ENCODE assay signal across 8 mouse cellular contexts in genomic region chr2:104134150-104135056, GRCm38 (mm10). TPM values are rescaled to one million over a fixed set of nuclear protein-coding genes. Genes with fewer than 3 reads are reported as not detected.
A peak's percentile ranks its signal among the peaks of the same experiment; 100 is the strongest.
DNase-seq lines count a peak whose midpoint lies in the region; ATAC-seq and TF ChIP-seq lines count a peak whose summit lies in the region.

No protein-coding gene starts in this region.

- 49% methylated on average over 8 of the region's 8 CpGs for WGBS in limb, embryonic 10.5 days
- 48% methylated on average over 8 of the region's 8 CpGs for WGBS in midbrain, postnatal 0 days
- 46% methylated on average over 8 of the region's 8 CpGs for WGBS in stomach, embryonic 14.5 days

- H3K4me3 ChIP-seq in limb, embryonic 10.5 days: no peak overlapping the region
- no peak overlapping the region for H3K4me3 ChIP-seq in midbrain, postnatal 0 days (ENCODE audit: low read depth, low read length)
- H3K4me3 ChIP-seq in stomach, embryonic 14.5 days (ENCODE audit: low read depth, low read length): no peak overlapping the region

- H3K9me3 ChIP-seq in limb, embryonic 10.5 days (replicated peaks): no peaks in the 10 kb centered on the region
- H3K9me3 ChIP-seq in midbrain, postnatal 0 days (ENCODE audit: low read length): no peaks in the 10 kb centered on the region
- H3K9me3 ChIP-seq in stomach, embryonic 14.5 days (ENCODE audit: control insufficient read depth, low read depth, low read length): no peaks in the 10 kb centered on the region

- no peaks in the 10 kb centered on the region for H3K36me3 ChIP-seq in limb, embryonic 10.5 days
- H3K36me3 ChIP-seq in midbrain, postnatal 0 days (ENCODE audit: insufficient read depth, low read length): no peaks in the 10 kb centered on the region
- no peaks in the 10 kb centered on the region for H3K36me3 ChIP-seq in stomach, embryonic 14.5 days (ENCODE audit: control insufficient read depth, insufficient read depth, low read length)

- H3K4me2 ChIP-seq in midbrain, postnatal 0 days (ENCODE audit: low read depth, low read length, poor library complexity, severe bottlenecking): no peak overlapping the region
- no peak overlapping the region for H3K4me2 ChIP-seq in stomach, embryonic 14.5 days (replicated peaks; ENCODE audit: low read depth, low read length)

- H3K27me3 ChIP-seq in limb, embryonic 10.5 days (ENCODE audit: low read depth, poor library complexity, severe bottlenecking): no peaks in the 10 kb centered on the region
- no peaks in the 10 kb centered on the region for H3K27me3 ChIP-seq in midbrain, postnatal 0 days (ENCODE audit: insufficient read depth, low read length)
- H3K27me3 ChIP-seq in stomach, embryonic 14.5 days (ENCODE audit: control insufficient read depth, insufficient read depth, low read length): no peaks in the 10 kb centered on the region

- peaks cover 8% of the 10 kb centered on the region for H3K4me1 ChIP-seq in limb, embryonic 10.5 days
- no peaks in the 10 kb centered on the region for H3K4me1 ChIP-seq in midbrain, postnatal 0 days (ENCODE audit: insufficient read depth, low read length)
- 0 out of 2 replicates have a peak, but pooled peaks cover 3% of the 10 kb centered on the region for H3K4me1 ChIP-seq in stomach, embryonic 14.5 days (ENCODE audit: control insufficient read depth, insufficient read depth, low read length)

- peak; percentile 30 to 44 for DNase-seq in urinary bladder, adult 18-20 months (ENCODE audit: low spot score in 2 of 2)
- no peak for DNase-seq in urinary bladder, postnatal 10 days (ENCODE audit: low spot score)
- DNase-seq in cerebellum, postnatal 14 days: peak; percentile 81 to 89
- DNase-seq in gastrocnemius, adult 18-20 months (ENCODE audit: low spot score): peak; percentile 78
- DNase-seq in kidney, adult 8-10 months: peak; percentile 72 to 73
- DNase-seq in limb, embryonic 10.5 days (ENCODE audit: low spot score): peak; percentile 68
- peak; percentile 91 for DNase-seq in midbrain, postnatal 0 days (ENCODE audit: low spot score)

- peak; percentile 99 for TF ChIP-seq CTCF in midbrain, postnatal 0 days (IDR thresholded peaks at IDR 0.05)

- ATAC-seq in midbrain, postnatal 0 days (ENCODE audit: low FRiP score): peak; percentile 75
- peak; percentile 39; the same call in 1 of the 2 replicates for ATAC-seq in stomach, embryonic 14.5 days (ENCODE audit: insufficient number of reproducible peaks, insufficient read depth, low FRiP score, low read depth)

- no peak overlapping the region for H3K27ac ChIP-seq in limb, embryonic 10.5 days
- no peak overlapping the region for H3K27ac ChIP-seq in midbrain, postnatal 0 days (ENCODE audit: low read depth, low read length)
- no peak overlapping the region for H3K27ac ChIP-seq in stomach, embryonic 14.5 days (ENCODE audit: low read length)

- no peak overlapping the region for H3K9ac ChIP-seq in midbrain, postnatal 0 days (replicated peaks; ENCODE audit: low read length, poor library complexity, severe bottlenecking)
- H3K9ac ChIP-seq in stomach, embryonic 14.5 days (replicated peaks; ENCODE audit: low read depth, low read length): no peak overlapping the region

RNA-seq across cellular contexts. Expression of gene A930018P22Rik, which starts 11.8 kb away (rescaled TPM):
- total RNA-seq in gastrocnemius, adult 18-20 months (2021): under 1 TPM; 0.48 to 0.66 TPM
- not detected in 2 replicates for polyA plus RNA-seq in limb, embryonic 10.5 days (2016; fragmentation: Nextera tagmentation; extraction: Ambion mirVana)
- total RNA-seq in midbrain, postnatal 0 days (2014; rRNA removed): not detected in 2 replicates
- 0.26 TPM in 1 of 2 replicates, not detected in the other for polyA plus RNA-seq in midbrain, postnatal 0 days (2015; fragmentation: Nextera tagmentation; extraction: Ambion mirVana)
- polyA plus RNA-seq in stomach, embryonic 14.5 days (2014; fragmentation: Nextera tagmentation; extraction: Ambion mirVana): not detected in 2 replicates

RNA-seq across cellular contexts. Expression of gene Cd59a, which starts 38.8 kb away (rescaled TPM):
- total RNA-seq in gastrocnemius, adult 18-20 months (2021): 10 to 100 TPM; 15.0 to 16.7 TPM
- polyA plus RNA-seq in limb, embryonic 10.5 days (2016; fragmentation: Nextera tagmentation; extraction: Ambion mirVana): 13.9 and 17.6 TPM in 2 replicates
- total RNA-seq in midbrain, postnatal 0 days (2014; rRNA removed): 3.2 and 5.7 TPM in 2 replicates
- polyA plus RNA-seq in midbrain, postnatal 0 days (2015; fragmentation: Nextera tagmentation; extraction: Ambion mirVana): 13.1 and 14.6 TPM in 2 replicates
- polyA plus RNA-seq in stomach, embryonic 14.5 days (2014; fragmentation: Nextera tagmentation; extraction: Ambion mirVana): 32.6 and 34.0 TPM in 2 replicates
